Mouse (Mus musculus) hindbrain, embryonic 10.5 days (tissue): ENCODE data around the gene Dag1. TPM values are rescaled to one million over a fixed set of nuclear protein-coding genes. Genes with fewer than 3 reads are reported as not detected.
A peak's percentile ranks its signal among the peaks of the same experiment; 100 is the strongest.

ENCODE experiments used
- DNase-seq: peaks from one replicate; pipeline ENCODE4 v3.0.0-alpha.2; 2017; ENCODE audit warnings: low spot score
- H3K27ac ChIP-seq: fragments of 300-500 bp; sonication (generic); 2 replicates; pipeline ENCODE4 v1.5.1; 2016; ENCODE audit warnings: mild to moderate bottlenecking, moderate library complexity
- H3K27me3 ChIP-seq: fragments of 300-500 bp; sonication (generic); 2 replicates; pipeline ENCODE4 v1.6.1; 2016; ENCODE audit warnings: mild to moderate bottlenecking; ENCODE audit not compliant: poor library complexity, insufficient read depth, severe bottlenecking
- H3K36me3 ChIP-seq: fragments of 300-500 bp; sonication (generic); 2 replicates; pipeline ENCODE4 v1.6.1; 2016; ENCODE audit warnings: mild to moderate bottlenecking, moderate library complexity
- H3K4me1 ChIP-seq: fragments of 300-500 bp; sonication (generic); replicated peaks from 2 replicates; pipeline ENCODE4 v1.6.1; 2016; ENCODE audit warnings: mild to moderate bottlenecking
- H3K4me3 ChIP-seq: fragments of 300-500 bp; sonication (generic); 2 replicates; pipeline ENCODE4 v1.5.1; 2016; ENCODE audit warnings: mild to moderate bottlenecking, moderate library complexity
- H3K9me3 ChIP-seq: fragments of 300-500 bp; sonication (generic); 2 replicates; pipeline ENCODE4 v1.6.1; 2016; ENCODE audit warnings: mild to moderate bottlenecking, moderate library complexity
- WGBS: fragments of 180-500 bp; shearing (Covaris S2); methylation state at CpG from one replicate; pipeline ENCODE4 v1.1.7; 2016; 5-methylcytosine and 5-hydroxymethylcytosine counted together
- polyA plus RNA-seq: library from polyadenylated mRNA; unstranded; fragments of >200 nt; fragmentation: Nextera tagmentation; extraction: Ambion mirVana; gene quantifications from 2 replicates; pipeline ENCODE4 v1.2.1, GENCODE M21; 2016

The Dag1 gene
- polyA plus RNA-seq, 1 experiment from 2014 or later, result 81.2 TPM

DNA sequence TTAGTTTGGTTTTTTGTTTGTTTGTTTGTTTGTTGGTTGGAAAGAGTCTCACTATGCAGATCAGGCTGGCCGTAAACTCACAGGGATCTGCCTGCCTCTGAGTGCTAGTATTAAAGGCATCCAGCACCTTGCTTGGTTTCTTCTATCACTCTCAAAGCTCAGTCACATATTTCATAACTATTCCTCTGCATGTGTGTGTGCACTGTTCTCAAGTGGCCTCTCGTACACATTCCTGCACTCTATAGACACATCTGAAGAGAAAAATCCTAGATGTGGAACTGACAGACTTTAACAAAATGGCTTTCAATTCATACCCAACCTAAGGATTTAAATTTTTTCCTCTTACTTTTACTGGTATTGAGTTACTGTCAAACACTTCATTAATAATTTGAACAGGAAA lies 25.4 kb downstream of the Dag1 start:
- Histone ChIP-seq H3K4me3 (no peak overlapping the region), H3K4me1 (peaks cover 12% of the 10 kb centered on the region; the same call in 1 of the 2 replicates), H3K27me3 (no peaks in the 10 kb centered on the region), H3K27ac (no peak overlapping the region), H3K9me3 (no peaks in the 10 kb centered on the region), H3K36me3 (peaks cover 42% of the 10 kb centered on the region)
- WGBS, result 86% methylated on average over 2 of the region's 2 CpGs
- no peak for DNase-seq

- DNase-seq, result no peak
- H3K9me3 ChIP-seq, result no peaks in the 10 kb centered on the region
- WGBS, result 89% methylated on average over 2 of the region's 2 CpGs
Observed at GRCm38 (mm10) chr9:108234682-108235081, 29.1 kb downstream of the Dag1 start.

DNA sequence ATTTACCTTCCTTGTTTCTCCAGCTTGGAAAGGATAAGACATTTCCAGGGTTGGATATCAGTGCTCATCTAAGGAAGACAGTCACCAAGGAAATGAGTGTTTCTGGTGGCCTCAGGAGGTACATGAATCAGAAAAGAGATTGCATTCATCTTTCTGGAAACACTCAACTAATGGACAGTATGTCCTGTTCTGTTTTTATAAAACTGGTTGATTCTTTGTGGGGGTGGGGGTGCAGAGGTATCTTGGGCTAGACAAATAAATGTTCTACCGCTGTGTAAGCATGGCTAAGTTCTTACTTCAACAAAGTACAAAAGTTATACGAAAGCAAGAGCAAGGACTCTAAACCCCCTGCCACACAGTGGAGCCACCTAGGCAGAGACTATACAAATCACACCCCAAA lies 30.9 kb downstream of the Dag1 start:
- H3K27me3 ChIP-seq, result no peaks in the 10 kb centered on the region
- peaks cover 10% of the 10 kb centered on the region for H3K4me1 ChIP-seq
- no peaks in the 10 kb centered on the region for H3K9me3 ChIP-seq
- H3K36me3 ChIP-seq, result peaks cover 56% of the 10 kb centered on the region
- 93% methylated on average over 2 of the region's 2 CpGs for WGBS
- H3K27ac ChIP-seq, result no peak overlapping the region
- no peak for DNase-seq
- H3K4me3 ChIP-seq, result no peak overlapping the region

More at GRCm38 (mm10) chr9:108234682-108235081, 29.1 kb downstream of the Dag1 start:
- H3K27ac ChIP-seq, result no peak overlapping the region
- peaks cover 60% of the 10 kb centered on the region for H3K36me3 ChIP-seq
- no peak overlapping the region for H3K4me3 ChIP-seq
- no peaks in the 10 kb centered on the region; the same call in 1 of the 2 replicates for H3K4me1 ChIP-seq
- H3K27me3 ChIP-seq, result no peaks in the 10 kb centered on the region

DNA sequence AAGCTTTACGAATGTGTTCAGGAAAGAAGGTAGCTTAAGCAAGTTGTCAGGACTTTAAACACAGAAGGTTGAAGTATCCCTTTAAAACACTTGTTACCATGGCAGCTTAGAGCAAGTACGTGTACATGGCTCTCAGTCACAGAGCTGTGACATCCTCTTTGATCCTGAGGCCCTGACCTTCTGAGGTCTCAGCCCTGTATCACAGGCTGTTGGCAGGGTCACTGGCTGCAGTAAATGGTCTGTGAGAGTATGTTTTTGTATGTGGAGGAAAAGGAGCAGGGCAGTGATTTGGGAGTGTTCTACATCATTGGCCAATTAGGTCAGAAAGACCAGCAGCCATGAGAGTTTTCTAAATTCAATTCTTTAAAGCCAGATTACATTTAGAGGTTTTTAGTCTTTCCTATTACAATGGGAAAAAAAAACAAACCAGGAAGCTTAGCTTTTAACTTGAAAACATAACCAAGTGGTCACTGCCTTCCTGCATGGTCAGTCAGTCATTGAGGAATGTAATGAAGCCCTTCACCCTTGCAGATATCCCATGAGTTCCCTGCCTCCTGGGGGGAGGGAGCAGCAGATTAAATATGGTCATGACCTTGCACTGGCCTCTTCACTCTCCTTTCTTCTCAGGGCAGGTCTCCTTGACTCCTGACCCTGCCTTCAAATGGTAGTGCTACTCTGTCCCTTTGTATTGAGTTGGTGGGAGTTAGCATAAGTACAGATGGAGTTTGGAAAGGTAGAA lies 35.7 kb downstream of the Dag1 start:
- 52% methylated on average over 2 of the region's 2 CpGs for WGBS
- no peak for DNase-seq
- peaks cover 33% of the 10 kb centered on the region; the same call in 1 of the 2 replicates for H3K36me3 ChIP-seq

GRCm38 (mm10) chr9:108225166-108225565 lies 38.6 kb downstream of the Dag1 start:
- WGBS, result 82% methylated on average over 2 of the region's 2 CpGs
- Histone ChIP-seq H3K4me3 (no peak overlapping the region), H3K27ac (no peak overlapping the region), H3K27me3 (no peaks in the 10 kb centered on the region), H3K4me1 (peaks cover 12% of the 10 kb centered on the region), H3K36me3 (peaks cover 13% of the 10 kb centered on the region; the same call in 1 of the 2 replicates), H3K9me3 (no peaks in the 10 kb centered on the region)
- no peak for DNase-seq

More for the DNA sequence above, 35.7 kb downstream of the Dag1 start:
- H3K27me3 ChIP-seq, result no peaks in the 10 kb centered on the region
- H3K27ac ChIP-seq, result no peak overlapping the region
- H3K9me3 ChIP-seq, result no peaks in the 10 kb centered on the region
- H3K4me1 ChIP-seq, result peaks cover 12% of the 10 kb centered on the region
- H3K4me3 ChIP-seq, result no peak overlapping the region

DNA sequence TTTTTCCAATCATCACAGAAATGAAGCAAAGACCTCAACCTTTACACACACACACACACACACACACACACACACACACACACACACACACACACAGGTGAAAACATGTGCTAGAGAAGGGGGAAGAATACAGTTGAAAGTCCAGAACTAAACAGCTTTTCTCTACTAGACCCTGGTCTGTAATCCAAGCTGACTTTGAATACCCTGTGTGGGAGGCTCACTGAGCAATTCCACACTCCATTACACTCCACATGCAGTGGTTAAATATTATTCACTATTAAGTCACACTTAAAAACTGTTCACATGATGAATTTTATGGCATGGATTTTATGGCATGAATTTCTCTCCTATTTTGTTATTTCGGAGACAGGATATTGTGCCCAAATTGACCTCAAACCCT lies 40.1 kb downstream of the Dag1 start:
- WGBS, result 95% methylated on average over 1 of the region's 1 CpGs
- H3K4me3 ChIP-seq, result no peak overlapping the region
- no peaks in the 10 kb centered on the region for H3K27me3 ChIP-seq
- H3K36me3 ChIP-seq, result 0 out of 2 replicates have a peak, but pooled peaks cover 5% of the 10 kb centered on the region
- no peaks in the 10 kb centered on the region for H3K9me3 ChIP-seq
- no peak for DNase-seq
- peaks cover 9% of the 10 kb centered on the region for H3K4me1 ChIP-seq
- no peak overlapping the region for H3K27ac ChIP-seq

DNA sequence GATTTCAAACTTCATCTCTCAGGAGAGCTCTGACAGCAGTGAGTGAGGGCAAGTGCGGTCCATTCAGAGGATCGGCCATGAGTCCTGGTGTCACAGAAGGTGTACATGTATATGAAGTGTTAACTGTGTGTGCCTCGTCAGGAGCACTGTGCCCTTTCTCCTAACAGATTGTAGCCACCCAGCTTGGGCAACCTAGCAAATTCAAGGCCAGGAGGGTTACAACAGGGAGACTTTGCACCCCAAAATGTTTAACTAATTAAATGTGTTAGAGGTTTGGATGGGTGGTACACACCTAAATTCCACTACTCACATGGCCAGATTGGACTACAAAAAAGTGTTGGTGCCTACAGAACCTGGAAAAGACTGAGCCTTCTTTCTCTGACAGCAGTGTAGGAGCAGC lies 42.2 kb downstream of the Dag1 start:
- Histone ChIP-seq H3K9me3 (no peaks in the 10 kb centered on the region), H3K27ac (no peak overlapping the region), H3K36me3 (peaks cover 18% of the 10 kb centered on the region), H3K27me3 (no peaks in the 10 kb centered on the region), H3K4me3 (no peak overlapping the region), H3K4me1 (no peaks in the 10 kb centered on the region)
- no peak for DNase-seq
- WGBS, result 93% methylated on average over 3 of the region's 3 CpGs

DNA sequence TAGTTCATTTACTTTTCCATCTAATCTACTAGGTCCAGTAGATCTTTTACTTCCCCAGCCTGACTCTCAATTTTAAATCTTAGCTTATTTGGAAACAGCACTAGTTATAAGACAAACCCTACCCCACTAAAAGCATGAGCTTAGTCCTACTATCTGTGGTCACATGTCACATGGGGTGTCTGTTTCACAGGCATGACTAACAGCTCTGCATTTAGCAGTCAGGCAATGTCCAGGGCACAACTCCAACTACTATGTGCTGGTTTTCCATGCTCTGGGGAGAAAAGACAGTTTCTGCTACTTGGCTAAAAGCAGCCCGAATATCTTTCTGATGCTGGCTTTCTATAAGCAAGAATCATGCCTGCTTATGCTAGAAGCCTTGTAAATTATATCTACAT lies 43.4 kb downstream of the Dag1 start:
- H3K36me3 ChIP-seq, result peaks cover 28% of the 10 kb centered on the region
- H3K4me1 ChIP-seq, result no peaks in the 10 kb centered on the region
- H3K4me3 ChIP-seq, result no peak overlapping the region
- no peaks in the 10 kb centered on the region for H3K9me3 ChIP-seq
- H3K27me3 ChIP-seq, result no peaks in the 10 kb centered on the region
- no peak for DNase-seq
- WGBS, result 95% methylated on average over 1 of the region's 1 CpGs
- no peak overlapping the region for H3K27ac ChIP-seq

DNA sequence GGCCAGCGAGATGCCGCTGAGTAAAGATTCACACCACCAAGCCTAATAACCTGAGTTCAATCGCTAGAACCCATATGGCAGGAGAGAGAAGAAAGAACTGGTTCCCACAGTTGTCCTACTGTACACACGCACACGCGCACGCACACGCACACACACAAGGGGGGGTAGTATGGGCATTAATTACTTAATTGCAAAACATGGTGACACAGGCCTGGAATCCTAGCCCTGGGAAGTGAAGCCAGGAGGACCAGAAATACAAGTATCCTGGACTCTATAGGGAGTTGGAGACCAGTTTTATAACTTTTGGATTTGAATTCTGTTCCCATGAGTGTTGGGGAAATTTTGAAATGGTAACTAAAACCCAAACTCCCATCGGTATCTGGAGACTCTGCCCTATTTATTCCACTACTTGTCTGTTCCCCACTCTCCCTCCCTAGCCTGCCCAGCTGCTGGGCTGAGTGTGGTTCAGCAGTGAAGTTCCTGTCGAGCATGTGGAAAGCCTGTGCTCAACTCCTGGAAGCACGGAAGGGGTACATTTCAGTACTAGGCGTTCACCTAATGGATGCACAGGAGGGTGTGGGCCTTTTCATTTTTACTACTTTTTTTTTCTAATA lies 43.9 kb downstream of the Dag1 start:
- no peaks in the 10 kb centered on the region for H3K27me3 ChIP-seq
- peaks cover 34% of the 10 kb centered on the region for H3K36me3 ChIP-seq
- no peak overlapping the region for H3K27ac ChIP-seq
- H3K4me1 ChIP-seq, result no peaks in the 10 kb centered on the region
- WGBS, result 93% methylated on average over 12 of the region's 12 CpGs
- no peak for DNase-seq
- H3K4me3 ChIP-seq, result no peak overlapping the region
- no peaks in the 10 kb centered on the region for H3K9me3 ChIP-seq

GRCm38 (mm10) chr9:108217936-108218543 lies 45.7 kb downstream of the Dag1 start:
- H3K4me3 ChIP-seq, result no peak overlapping the region
- DNase-seq, result no peak
- peaks cover 16% of the 10 kb centered on the region for H3K4me1 ChIP-seq
- H3K36me3 ChIP-seq, result peaks cover 39% of the 10 kb centered on the region
- no peaks in the 10 kb centered on the region for H3K27me3 ChIP-seq
- no peaks in the 10 kb centered on the region for H3K9me3 ChIP-seq
- no peak overlapping the region for H3K27ac ChIP-seq
- 82% methylated on average over 11 of the region's 11 CpGs for WGBS

GRCm38 (mm10) chr9:108217406-108217805 lies 46.4 kb downstream of the Dag1 start:
- H3K27ac ChIP-seq, result no peak overlapping the region
- 96% methylated on average over 3 of the region's 3 CpGs for WGBS
- no peaks in the 10 kb centered on the region for H3K27me3 ChIP-seq
- DNase-seq, result no peak
- H3K4me1 ChIP-seq, result peaks cover 23% of the 10 kb centered on the region
- H3K36me3 ChIP-seq, result peaks cover 39% of the 10 kb centered on the region
- H3K4me3 ChIP-seq, result no peak overlapping the region
- H3K9me3 ChIP-seq, result no peaks in the 10 kb centered on the region

GRCm38 (mm10) chr9:108213105-108213504 lies 50.7 kb downstream of the Dag1 start:
- WGBS, result 21% methylated on average over 7 of the region's 7 CpGs
- H3K9me3 ChIP-seq, result no peaks in the 10 kb centered on the region
- peak; percentile 67 for DNase-seq
- peak overlapping the region; percentile 23; the same call in 1 of the 2 replicates for H3K4me3 ChIP-seq
- H3K36me3 ChIP-seq, result peaks cover 61% of the 10 kb centered on the region
- peak overlapping the region; percentile 92 for H3K27ac ChIP-seq
- no peaks in the 10 kb centered on the region for H3K27me3 ChIP-seq
- peaks cover 36% of the 10 kb centered on the region for H3K4me1 ChIP-seq

DNA sequence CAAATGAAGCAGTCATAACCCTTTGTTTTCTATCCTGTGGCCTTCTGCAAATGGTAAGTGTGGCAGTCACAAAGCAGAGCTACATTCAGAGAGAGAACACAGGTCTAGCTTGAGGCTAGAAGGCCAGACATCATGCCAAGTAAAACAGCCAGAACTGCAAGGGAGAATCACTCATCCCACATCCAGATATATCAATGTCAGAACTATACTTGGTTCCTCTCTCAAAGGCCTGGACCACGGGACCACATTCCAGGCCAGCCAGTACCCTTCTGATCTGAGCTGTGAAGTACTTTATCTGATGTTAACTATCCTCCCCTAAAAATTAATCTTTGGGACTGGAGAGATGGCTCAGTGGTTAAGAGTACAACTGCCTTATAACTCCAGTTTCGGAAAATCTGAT lies 51.3 kb downstream of the Dag1 start:
- no peaks in the 10 kb centered on the region for H3K27me3 ChIP-seq
- H3K36me3 ChIP-seq, result peaks cover 61% of the 10 kb centered on the region
- peaks cover 36% of the 10 kb centered on the region for H3K4me1 ChIP-seq
- H3K27ac ChIP-seq, result peak overlapping the region; percentile 92
- no peak overlapping the region for H3K4me3 ChIP-seq
- no peak for DNase-seq
- WGBS, result 77% methylated on average over 2 of the region's 2 CpGs
- no peaks in the 10 kb centered on the region for H3K9me3 ChIP-seq
